In the genomic region with DNA sequence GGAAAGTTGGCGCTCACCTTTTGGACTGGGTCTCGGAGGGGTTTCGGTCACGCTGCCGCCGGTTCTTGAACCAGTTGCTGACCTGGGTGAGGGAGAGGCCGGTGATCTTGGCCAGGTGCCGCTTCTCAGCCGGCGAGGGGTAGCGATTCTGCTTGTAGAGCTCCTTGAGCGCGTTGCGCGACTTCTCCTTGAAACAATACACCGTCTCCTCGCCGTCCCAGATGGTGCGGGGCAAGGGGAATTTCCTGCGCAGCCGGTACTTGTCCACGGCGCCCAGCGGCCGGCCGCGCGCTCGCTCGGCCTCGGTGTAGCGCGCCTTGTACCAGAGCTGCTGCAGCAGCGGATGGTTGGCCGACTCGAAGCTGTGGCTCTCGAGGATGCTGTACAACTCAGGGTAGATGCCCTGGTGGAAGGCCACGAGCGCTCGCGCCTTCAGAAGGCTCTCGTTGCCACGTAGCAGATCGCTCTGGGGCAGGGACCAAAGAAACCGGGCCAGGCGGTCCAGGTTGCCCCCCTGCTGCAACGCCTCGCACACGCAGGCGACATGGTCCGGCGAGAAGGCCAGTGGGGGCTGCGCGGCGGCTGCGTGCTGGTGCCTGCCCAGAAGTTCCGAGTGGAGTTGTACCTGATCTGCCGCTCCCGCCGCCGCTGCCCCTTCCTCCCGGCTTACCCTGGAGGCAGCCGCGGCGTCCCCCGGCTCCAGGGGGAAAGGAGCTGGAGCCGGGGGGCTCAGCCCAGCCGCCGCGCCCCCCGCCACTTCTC, we compare ENCODE assay signal across 8 mouse cellular contexts. TPM values are rescaled to one million over a fixed set of nuclear protein-coding genes. Genes with fewer than 3 reads are reported as not detected.
DNase-seq lines count a peak whose midpoint lies in the region; ATAC-seq and TF ChIP-seq lines count a peak whose summit lies in the region.

No protein-coding gene starts in this region.

- under 1% methylated on average over 71 of the region's 71 CpGs for WGBS in liver, embryonic 14.5 days (ENCODE audit: insufficient replicate concordance)
- WGBS in neural tube, embryonic 12.5 days: under 1% methylated on average over 66 of the region's 71 CpGs

- peak; percentile 14 for DNase-seq in CD4-positive helper T cell, adult 2 months (ENCODE audit: low read depth, low spot score)
- peak; percentile 76 for DNase-seq in embryo, embryonic 11 days
- peak; percentile 7 for DNase-seq in heart, adult 8-10 months (ENCODE audit: low spot score)
- peak; percentile 25 for DNase-seq in kidney, adult 9 months
- no peak for DNase-seq in liver, embryonic 14.5 days (ENCODE audit: low read depth in 3 of 3, low spot score in 3 of 3)
- no peak for DNase-seq in spleen, postnatal 4 days (ENCODE audit: low spot score in 2 of 2)

- H3K4me2 ChIP-seq in liver, embryonic 14.5 days (ENCODE audit: low read depth): peak overlapping the region; percentile 69
- H3K4me2 ChIP-seq in neural tube, embryonic 12.5 days (replicated peaks): peak overlapping the region; percentile 98

- peaks cover 56% of the 10 kb centered on the region for H3K27me3 ChIP-seq in liver, embryonic 14.5 days (ENCODE audit: control insufficient read depth, insufficient read depth, low read length)
- H3K27me3 ChIP-seq in neural tube, embryonic 12.5 days (replicated peaks): peaks cover 14% of the 10 kb centered on the region

- ATAC-seq in activated CD4-positive, CD25-positive, alpha-beta regulatory T cell, adult 4 months: peak; percentile 17
- no peak for ATAC-seq in liver, embryonic 14.5 days (ENCODE audit: insufficient read depth)
- ATAC-seq in neural tube, embryonic 12.5 days (ENCODE audit: low FRiP score, low read depth): peak; percentile 71

- no peaks in the 10 kb centered on the region for H3K4me1 ChIP-seq in liver, embryonic 14.5 days (replicated peaks; ENCODE audit: control insufficient read depth in 2 of 2, insufficient read depth in 2 of 2, low read length in 1 of 2)
- H3K4me1 ChIP-seq in neural tube, embryonic 12.5 days: peaks cover 20% of the 10 kb centered on the region

- no peak overlapping the region for H3K9ac ChIP-seq in liver, embryonic 14.5 days (replicated peaks)
- peak overlapping the region; percentile 72 for H3K9ac ChIP-seq in neural tube, embryonic 12.5 days

- H3K9me3 ChIP-seq in liver, embryonic 14.5 days (ENCODE audit: control insufficient read depth, low read length): no peaks in the 10 kb centered on the region
- H3K9me3 ChIP-seq in neural tube, embryonic 12.5 days: no peaks in the 10 kb centered on the region

- TF ChIP-seq CTCF in liver, embryonic 14.5 days (IDR thresholded peaks at IDR 0.05; ENCODE audit: low read depth): no peak

- H3K36me3 ChIP-seq in liver, embryonic 14.5 days (replicated peaks; ENCODE audit: control insufficient read depth, insufficient read depth, low read depth): no peaks in the 10 kb centered on the region
- no peaks in the 10 kb centered on the region for H3K36me3 ChIP-seq in neural tube, embryonic 12.5 days

- no peak overlapping the region for H3K27ac ChIP-seq in liver, embryonic 14.5 days
- H3K27ac ChIP-seq in neural tube, embryonic 12.5 days: peak overlapping the region; percentile 57

- H3K4me3 ChIP-seq in liver, embryonic 14.5 days (ENCODE audit: insufficient read depth in 1 of 2, low read depth in 2 of 2, low read length in 2 of 2): peak overlapping the region; percentile 4 to 49
- H3K4me3 ChIP-seq in neural tube, embryonic 12.5 days: peak overlapping the region; percentile 71

- TF ChIP-seq EP300 in liver, embryonic 14.5 days (IDR thresholded peaks at IDR 0.05; ENCODE audit: low read depth): no peak

RNA-seq across cellular contexts. Expression of a gene that starts 0.7 kb away (rescaled TPM):
- under 1 TPM in 1 of 2 experiments, not detected in 1; 0.34 TPM for polyA plus RNA-seq in activated CD4-positive, CD25-positive, alpha-beta regulatory T cell, adult 4 months (2017; shearing (Covaris generic))
- 1 to 10 TPM; 5.1 to 7.8 (median 6.7) TPM for total RNA-seq in heart, adult 8-10 months (2022)
- 0.01 and 0.02 TPM in 2 replicates for polyA plus RNA-seq in liver, embryonic 14.5 days (2012; rRNA removed)
- not detected in 2 replicates for polyA plus RNA-seq in liver, embryonic 14.5 days (2014; fragmentation: Nextera tagmentation; extraction: Ambion mirVana)
- 5.0 and 6.8 TPM in 2 replicates for polyA plus RNA-seq in neural tube, embryonic 12.5 days (2016; fragmentation: Nextera tagmentation; extraction: Ambion mirVana)

RNA-seq across cellular contexts. Expression of a gene that starts 11.0 kb away (rescaled TPM):
- polyA plus RNA-seq in activated CD4-positive, CD25-positive, alpha-beta regulatory T cell, adult 4 months (2017; shearing (Covaris generic)): 10 to 100 TPM; 30.1 to 33.1 TPM
- total RNA-seq in heart, adult 8-10 months (2022): 10 to 100 TPM; 18.1 to 22.3 (median 20.5) TPM
- polyA plus RNA-seq in liver, embryonic 14.5 days (2012; rRNA removed): 4.3 and 6.7 TPM in 2 replicates
- polyA plus RNA-seq in liver, embryonic 14.5 days (2014; fragmentation: Nextera tagmentation; extraction: Ambion mirVana): 11.8 and 12.4 TPM in 2 replicates
- 25.0 and 32.9 TPM in 2 replicates for polyA plus RNA-seq in neural tube, embryonic 12.5 days (2016; fragmentation: Nextera tagmentation; extraction: Ambion mirVana)

RNA-seq across cellular contexts. Expression of a gene that starts 58.8 kb away (rescaled TPM):
- polyA plus RNA-seq in activated CD4-positive, CD25-positive, alpha-beta regulatory T cell, adult 4 months (2017; shearing (Covaris generic)): not detected
- 1 to 10 TPM; 1.6 to 3.6 (median 2.9) TPM for total RNA-seq in heart, adult 8-10 months (2022)
- 0.01 and 0.07 TPM in 2 replicates for polyA plus RNA-seq in liver, embryonic 14.5 days (2012; rRNA removed)
- polyA plus RNA-seq in liver, embryonic 14.5 days (2014; fragmentation: Nextera tagmentation; extraction: Ambion mirVana): not detected in 2 replicates
- 30.5 and 36.7 TPM in 2 replicates for polyA plus RNA-seq in neural tube, embryonic 12.5 days (2016; fragmentation: Nextera tagmentation; extraction: Ambion mirVana)

Comparison
In these comparisons a context has a peak if more than half of its experiments do, and no peak if none do; other contexts are left out.
1. DNase-seq: peak in CD4-positive helper T cell, adult 2 months (single experiment), embryo, embryonic 11 days (single experiment), heart, adult 8-10 months (single experiment) and kidney, adult 9 months (single experiment); none in liver, embryonic 14.5 days (0 of 3) and spleen, postnatal 4 days (0 of 2).
2. RNA of a gene that starts 58.8 kb away (polyA plus RNA-seq): 30.5 to 36.7 TPM in neural tube, embryonic 12.5 days; 0.01 to 0.07 TPM in liver, embryonic 14.5 days and not detected in activated CD4-positive, CD25-positive, alpha-beta regulatory T cell, adult 4 months; every median in the first group is over 10 times any median in the second.